Mouse (Mus musculus): ENCODE data around the gene Hdgfl2. TPM values are rescaled to one million over a fixed set of nuclear protein-coding genes. Genes with fewer than 3 reads are reported as not detected.
"Not testable (repeated sequence)": the region's sequence is repeated elsewhere in the genome, so short reads cannot be mapped to it uniquely, and the experiment has no call there.

The Hdgfl2 gene
- polyA plus RNA-seq, 1 experiment from 2014 or later: 129 TPM

GRCm38 (mm10) chr17:56098711-56099572 is 19.5 kb downstream of the Hdgfl2 start:
- 90% methylated on average over 15 of the region's 15 CpGs for WGBS
- Histone ChIP-seq H3K4me3 (ENCODE audit: low read length) (no peak overlapping the region), H3K27ac (ENCODE audit: low read length) (no peak overlapping the region), H3K9me3 (ENCODE audit: low read length) (no peaks in the 10 kb centered on the region), H3K27me3 (ENCODE audit: insufficient read depth, low read length) (no peaks in the 10 kb centered on the region), H3K4me2 (replicated peaks; ENCODE audit: low read depth, low read length) (no peak overlapping the region), H3K4me1 (ENCODE audit: insufficient read depth, low read length) (no peaks in the 10 kb centered on the region), H3K36me3 (ENCODE audit: insufficient read depth, low read length) (peaks cover 73% of the 10 kb centered on the region), H3K9ac (replicated peaks; ENCODE audit: low read length) (no peak overlapping the region)
- ATAC-seq (ENCODE audit: low FRiP score, low TSS enrichment): no peak

- WGBS: 90% methylated on average over 3 of the region's 3 CpGs
- Histone ChIP-seq H3K4me1 (ENCODE audit: insufficient read depth, low read length) (no peaks in the 10 kb centered on the region), H3K27ac (ENCODE audit: low read length) (no peak overlapping the region), H3K9me3 (ENCODE audit: low read length) (no peaks in the 10 kb centered on the region), H3K27me3 (ENCODE audit: insufficient read depth, low read length) (no peaks in the 10 kb centered on the region), H3K4me3 (ENCODE audit: low read length) (no peak overlapping the region), H3K9ac (replicated peaks; ENCODE audit: low read length) (no peak overlapping the region), H3K4me2 (replicated peaks; ENCODE audit: low read depth, low read length) (no peak overlapping the region), H3K36me3 (ENCODE audit: insufficient read depth, low read length) (peaks cover 72% of the 10 kb centered on the region)
- no peak for ATAC-seq (ENCODE audit: low FRiP score, low TSS enrichment)
Observed at GRCm38 (mm10) chr17:56100811-56101210, 21.4 kb downstream of the Hdgfl2 start.

GRCm38 (mm10) chr17:56102158-56102557 is 22.7 kb downstream of the Hdgfl2 start:
- no peak for ATAC-seq (ENCODE audit: low FRiP score, low TSS enrichment)
- peaks cover 59% of the 10 kb centered on the region for H3K36me3 ChIP-seq (ENCODE audit: insufficient read depth, low read length)

GRCm38 (mm10) chr17:56102927-56103326 is 23.5 kb downstream of the Hdgfl2 start:
- Histone ChIP-seq H3K27ac (ENCODE audit: low read length) (no peak overlapping the region), H3K4me1 (ENCODE audit: insufficient read depth, low read length) (no peaks in the 10 kb centered on the region), H3K4me3 (ENCODE audit: low read length) (no peak overlapping the region), H3K4me2 (replicated peaks; ENCODE audit: low read depth, low read length) (no peak overlapping the region), H3K9ac (replicated peaks; ENCODE audit: low read length) (no peak overlapping the region), H3K27me3 (ENCODE audit: insufficient read depth, low read length) (no peaks in the 10 kb centered on the region), H3K9me3 (ENCODE audit: low read length) (no peaks in the 10 kb centered on the region), H3K36me3 (ENCODE audit: insufficient read depth, low read length) (peaks cover 51% of the 10 kb centered on the region)
- ATAC-seq (ENCODE audit: low FRiP score, low TSS enrichment): no peak
- WGBS: 92% methylated on average over 9 of the region's 9 CpGs

More at GRCm38 (mm10) chr17:56102158-56102557, 22.7 kb downstream of the Hdgfl2 start:
- Histone ChIP-seq H3K9me3 (ENCODE audit: low read length) (no peaks in the 10 kb centered on the region), H3K4me3 (ENCODE audit: low read length) (no peak overlapping the region), H3K9ac (replicated peaks; ENCODE audit: low read length) (no peak overlapping the region), H3K4me2 (replicated peaks; ENCODE audit: low read depth, low read length) (no peak overlapping the region), H3K27me3 (ENCODE audit: insufficient read depth, low read length) (no peaks in the 10 kb centered on the region), H3K4me1 (ENCODE audit: insufficient read depth, low read length) (no peaks in the 10 kb centered on the region), H3K27ac (ENCODE audit: low read length) (no peak overlapping the region)
- 90% methylated on average over 5 of the region's 5 CpGs for WGBS

- no peaks in the 10 kb centered on the region for H3K4me1 ChIP-seq (ENCODE audit: insufficient read depth, low read length)
- H3K4me2 ChIP-seq (replicated peaks; ENCODE audit: low read depth, low read length): no peak overlapping the region
- H3K27me3 ChIP-seq (ENCODE audit: insufficient read depth, low read length): no peaks in the 10 kb centered on the region
- WGBS: 95% methylated on average over 8 of the region's 8 CpGs
- H3K36me3 ChIP-seq (ENCODE audit: insufficient read depth, low read length): peaks cover 43% of the 10 kb centered on the region
- H3K27ac ChIP-seq (ENCODE audit: low read length): no peak overlapping the region
- no peak overlapping the region for H3K4me3 ChIP-seq (ENCODE audit: low read length)
- H3K9me3 ChIP-seq (ENCODE audit: low read length): no peaks in the 10 kb centered on the region
- no peak overlapping the region for H3K9ac ChIP-seq (replicated peaks; ENCODE audit: low read length)
- ATAC-seq (ENCODE audit: low FRiP score, low TSS enrichment): no peak
Observed at GRCm38 (mm10) chr17:56103465-56104285, 24.2 kb downstream of the Hdgfl2 start.

- not testable (repeated sequence) for ATAC-seq (ENCODE audit: low FRiP score, low TSS enrichment); H3K27ac ChIP-seq (ENCODE audit: low read length)
- 88% methylated on average over 2 of the region's 5 CpGs for WGBS
Observed at GRCm38 (mm10) chr17:56104821-56105220, 25.4 kb downstream of the Hdgfl2 start.

GRCm38 (mm10) chr17:56106436-56106835 is 27.0 kb downstream of the Hdgfl2 start:
- H3K9ac ChIP-seq (replicated peaks; ENCODE audit: low read length); ATAC-seq (ENCODE audit: low FRiP score, low TSS enrichment); H3K27me3 ChIP-seq (ENCODE audit: insufficient read depth, low read length); H3K4me2 ChIP-seq (replicated peaks; ENCODE audit: low read depth, low read length); H3K4me1 ChIP-seq (ENCODE audit: insufficient read depth, low read length); H3K9me3 ChIP-seq (ENCODE audit: low read length); H3K4me3 ChIP-seq (ENCODE audit: low read length); H3K27ac ChIP-seq (ENCODE audit: low read length): not testable (repeated sequence)
- WGBS: 96% methylated on average over 4 of the region's 4 CpGs
- H3K36me3 ChIP-seq (ENCODE audit: insufficient read depth, low read length): peaks cover 19% of the 10 kb centered on the region

More at GRCm38 (mm10) chr17:56104821-56105220, 25.4 kb downstream of the Hdgfl2 start:
- H3K9me3 ChIP-seq (ENCODE audit: low read length); H3K4me1 ChIP-seq (ENCODE audit: insufficient read depth, low read length); H3K4me2 ChIP-seq (replicated peaks; ENCODE audit: low read depth, low read length); H3K4me3 ChIP-seq (ENCODE audit: low read length); H3K9ac ChIP-seq (replicated peaks; ENCODE audit: low read length); H3K27me3 ChIP-seq (ENCODE audit: insufficient read depth, low read length): not testable (repeated sequence)
- peaks cover 32% of the 10 kb centered on the region for H3K36me3 ChIP-seq (ENCODE audit: insufficient read depth, low read length)

- Histone ChIP-seq H3K4me3 (ENCODE audit: low read length) (no peak overlapping the region), H3K9me3 (ENCODE audit: low read length) (no peaks in the 10 kb centered on the region), H3K27me3 (ENCODE audit: insufficient read depth, low read length) (no peaks in the 10 kb centered on the region), H3K9ac (replicated peaks; ENCODE audit: low read length) (no peak overlapping the region), H3K4me1 (ENCODE audit: insufficient read depth, low read length) (no peaks in the 10 kb centered on the region), H3K27ac (ENCODE audit: low read length) (no peak overlapping the region), H3K36me3 (ENCODE audit: insufficient read depth, low read length) (peaks cover 13% of the 10 kb centered on the region), H3K4me2 (replicated peaks; ENCODE audit: low read depth, low read length) (no peak overlapping the region)
- ATAC-seq (ENCODE audit: low FRiP score, low TSS enrichment): no peak
- 64% methylated on average over 4 of the region's 4 CpGs for WGBS
Observed at GRCm38 (mm10) chr17:56106981-56107380, 27.5 kb downstream of the Hdgfl2 start.

- Histone ChIP-seq H3K4me2 (replicated peaks; ENCODE audit: low read depth, low read length) (no peak overlapping the region), H3K36me3 (ENCODE audit: insufficient read depth, low read length) (0 out of 2 replicates have a peak, but pooled peaks cover 7% of the 10 kb centered on the region), H3K27me3 (ENCODE audit: insufficient read depth, low read length) (no peaks in the 10 kb centered on the region), H3K27ac (ENCODE audit: low read length) (no peak overlapping the region), H3K9me3 (ENCODE audit: low read length) (no peaks in the 10 kb centered on the region), H3K4me1 (ENCODE audit: insufficient read depth, low read length) (no peaks in the 10 kb centered on the region), H3K4me3 (ENCODE audit: low read length) (no peak overlapping the region), H3K9ac (replicated peaks; ENCODE audit: low read length) (no peak overlapping the region)
- 68% methylated on average over 2 of the region's 2 CpGs for WGBS
- no peak for ATAC-seq (ENCODE audit: low FRiP score, low TSS enrichment)
Observed at GRCm38 (mm10) chr17:56107736-56108135, 28.3 kb downstream of the Hdgfl2 start.

All from kidney, embryonic 16.5 days (tissue).